Mouse (Mus musculus): ENCODE data around the gene Six2.

The Six2 gene

DNA sequence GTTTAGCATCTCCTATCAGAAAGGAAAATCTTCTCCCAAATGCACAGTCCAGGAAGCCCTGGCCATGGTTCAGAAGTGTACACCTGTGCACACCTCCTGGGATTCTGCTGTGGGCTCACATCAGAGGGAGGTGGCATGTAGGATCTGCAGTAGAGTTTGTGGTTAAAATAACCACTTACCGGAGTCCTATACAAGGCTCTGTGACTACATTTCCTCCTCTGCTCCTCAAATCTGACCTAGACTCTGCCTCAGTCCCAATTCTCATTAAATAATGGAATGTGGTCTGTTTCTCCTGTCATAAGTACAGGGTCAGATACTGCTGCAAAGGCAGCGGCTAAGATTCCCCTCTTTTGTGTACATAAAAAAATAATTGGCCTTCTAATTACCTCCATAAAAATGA lies 23.9 kb downstream of the Six2 start:
- DNase-seq (ENCODE audit: low spot score in 2 of 2), result no peak

DNA sequence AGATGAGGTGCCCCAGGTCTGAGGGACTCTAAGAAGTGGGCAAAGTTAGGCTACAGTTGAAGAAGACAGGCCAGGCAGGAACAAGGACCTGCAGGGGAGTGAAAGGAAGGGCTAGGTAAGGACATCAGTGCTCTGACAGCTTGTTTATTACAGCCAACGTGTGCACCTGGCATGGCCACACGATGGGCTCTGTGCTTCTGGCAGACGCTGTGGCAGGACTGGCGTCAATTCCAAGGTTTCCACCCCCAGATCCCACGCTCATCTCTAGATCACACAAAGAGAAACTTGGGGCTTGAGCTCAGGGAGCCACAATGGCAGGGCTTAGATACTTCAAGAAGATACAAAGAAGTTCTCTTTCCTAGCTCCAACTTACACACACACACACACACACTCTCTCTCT lies 26.6 kb downstream of the Six2 start:
- no peak for DNase-seq (ENCODE audit: low spot score in 2 of 2)

DNA sequence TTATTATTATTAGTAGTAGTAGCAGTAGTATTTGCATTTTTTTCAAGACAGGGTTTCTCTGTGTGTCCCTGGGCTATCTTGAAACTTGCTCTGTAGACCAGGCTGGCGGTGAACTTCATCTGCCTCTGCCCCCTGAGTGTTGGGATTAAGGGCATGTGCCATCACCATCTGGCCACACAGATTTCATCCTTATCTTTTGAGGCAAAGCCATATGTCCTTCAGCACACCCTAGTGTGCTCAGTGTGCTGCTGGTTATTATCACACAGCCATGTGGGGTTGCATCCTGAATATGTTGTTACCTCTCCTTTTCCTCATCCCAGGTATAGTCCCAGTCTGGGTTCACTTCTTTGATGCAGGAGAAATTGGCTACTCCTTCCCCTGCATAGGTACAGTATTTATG lies 28.1 kb downstream of the Six2 start:
- no peak for DNase-seq (ENCODE audit: low spot score in 2 of 2)

DNA sequence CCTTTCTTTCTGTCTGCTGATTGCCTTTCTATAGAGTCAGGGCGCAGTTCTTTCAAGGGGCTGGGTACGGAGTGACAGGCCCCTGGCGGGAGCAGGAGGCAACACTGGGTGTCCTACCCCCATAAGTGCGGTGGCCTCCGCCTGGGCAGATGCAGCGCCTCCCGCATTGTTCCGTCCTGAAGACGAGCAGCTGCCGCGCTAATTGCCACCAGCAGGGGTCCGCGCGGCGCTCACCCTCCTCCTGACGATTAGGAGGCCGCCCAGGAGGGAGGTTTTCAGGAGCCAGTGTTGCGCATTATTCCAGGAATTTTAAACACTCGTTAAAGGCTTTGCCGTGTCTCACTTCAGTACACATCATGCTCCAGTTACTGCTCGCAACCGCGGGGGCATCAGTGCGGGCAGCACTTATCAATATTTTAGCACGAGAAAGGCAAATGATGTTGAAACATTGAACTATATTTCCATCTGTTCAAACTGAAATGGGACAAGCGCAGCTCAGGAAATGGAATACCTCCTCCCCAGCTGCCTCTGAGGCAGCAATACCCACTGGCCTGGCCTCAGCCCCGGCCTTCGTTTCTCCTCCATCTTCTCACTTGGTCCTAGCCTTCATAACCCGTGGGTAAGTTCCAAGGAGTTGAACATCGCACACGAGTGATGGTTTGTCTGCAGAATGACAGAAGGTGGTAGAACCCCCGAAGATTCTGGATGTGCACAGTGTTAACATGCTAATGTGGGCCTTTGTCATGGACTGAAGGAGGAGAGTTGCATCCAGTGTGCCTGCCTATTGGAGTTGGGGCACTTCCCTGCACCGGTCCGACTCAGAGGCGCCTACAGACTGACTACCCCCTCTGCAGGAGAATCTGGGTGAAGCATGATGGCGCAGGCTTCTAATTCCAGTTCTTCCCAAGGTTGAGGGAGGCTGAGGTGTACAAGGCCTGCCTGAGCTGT lies 42.1 kb downstream of the Six2 start:
- DNase-seq (ENCODE audit: low spot score in 2 of 2), result peak; percentile 6 to 15

DNA sequence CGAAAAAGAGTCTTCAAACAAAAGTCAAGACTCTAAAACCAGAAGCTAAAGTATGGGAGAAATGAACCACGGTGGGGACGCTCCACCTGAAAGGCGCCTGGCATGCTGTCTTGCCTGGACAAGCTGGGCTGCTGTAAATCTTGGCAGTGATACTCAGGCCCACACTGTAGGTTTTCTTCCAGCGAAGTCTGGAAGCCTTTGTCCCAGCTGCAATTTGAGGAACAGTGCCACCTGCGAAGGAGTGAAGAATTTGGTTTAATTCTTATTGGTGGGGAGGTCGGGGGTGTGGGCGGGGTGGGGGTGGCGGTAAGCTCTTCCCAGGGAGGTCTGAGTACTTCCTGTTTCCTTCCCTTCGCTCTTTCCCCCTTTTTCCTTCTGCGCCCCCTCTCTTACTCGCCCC lies 42.8 kb downstream of the Six2 start:
- no peak for DNase-seq (ENCODE audit: low spot score in 2 of 2)

DNA sequence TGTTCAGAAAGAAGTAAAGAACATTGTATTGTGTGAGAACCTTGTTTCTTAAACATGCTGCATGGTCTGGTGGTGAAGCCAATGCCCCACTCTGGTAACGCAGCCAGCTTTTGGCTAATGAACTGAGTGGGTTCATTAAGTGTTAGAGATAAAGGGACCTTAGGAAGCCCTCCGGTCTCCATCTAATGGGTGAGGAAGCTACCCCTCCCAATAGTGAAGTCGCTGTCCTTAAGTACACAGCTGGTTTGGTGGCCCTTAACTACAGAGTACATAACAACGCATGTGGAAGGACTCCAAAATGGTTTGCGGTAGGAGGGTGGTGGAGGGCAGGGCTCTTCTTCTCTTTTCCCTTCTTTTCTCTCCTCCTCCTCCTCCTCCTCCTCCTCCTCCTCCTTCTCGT lies 50.2 kb downstream of the Six2 start:
- DNase-seq (ENCODE audit: low spot score in 2 of 2), result no peak

Measured in heart, adult 9 months (tissue).